Mouse (Mus musculus): ENCODE data around the gene B3gnt8. TPM values are rescaled to one million over a fixed set of nuclear protein-coding genes. Genes with fewer than 3 reads are reported as not detected.

B3gnt8 gene
- 1 to 10 TPM in 1 of 2 experiments, under 1 TPM in 1; 0.86 to 1.3 TPM for polyA plus RNA-seq (2017; shearing (Covaris generic))

DNA sequence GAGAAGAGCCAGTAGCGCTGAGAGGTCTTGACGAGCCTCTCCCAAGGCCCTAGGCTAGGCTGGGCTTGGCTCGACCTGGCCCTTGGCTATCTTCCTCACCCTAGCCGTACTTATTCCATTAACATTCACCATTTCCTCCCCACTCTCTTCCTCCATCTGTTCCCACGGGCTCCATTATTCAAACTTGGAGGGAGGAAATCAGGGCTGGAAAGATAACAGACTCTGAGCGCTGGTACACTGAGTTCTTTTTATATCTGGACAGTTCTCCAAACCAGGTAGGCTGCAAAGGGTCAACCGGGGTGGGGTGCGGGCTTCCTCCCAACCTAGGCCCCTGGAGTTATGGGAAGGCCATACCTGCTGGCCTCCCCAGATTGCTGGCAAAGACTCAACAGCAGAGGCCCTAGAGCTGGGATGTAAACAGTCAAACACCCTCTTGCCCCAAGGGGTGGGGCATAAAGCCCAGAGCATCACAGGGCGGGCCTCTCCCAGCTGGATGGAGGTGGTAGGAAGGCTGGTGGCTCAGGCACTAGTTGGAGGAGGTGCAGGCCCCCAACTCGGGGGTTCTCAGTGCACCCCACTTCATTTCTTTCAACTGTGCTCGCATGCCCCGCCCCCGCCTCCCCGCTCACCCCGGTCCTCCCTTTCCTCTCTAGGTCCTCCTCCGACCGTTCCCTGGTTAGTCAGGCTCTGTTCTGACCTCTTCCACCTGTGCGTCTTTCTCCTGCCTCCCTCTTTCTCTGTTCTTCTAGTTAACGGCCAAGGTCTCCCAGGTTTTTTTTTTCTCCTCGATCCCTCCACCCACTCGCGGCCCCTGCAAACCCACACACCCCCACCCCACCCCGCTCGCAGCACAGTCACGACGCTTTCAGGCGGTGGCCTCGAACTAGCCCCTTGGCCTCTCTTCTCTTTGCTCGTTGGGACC is at the start of gene B3gnt8:
B3gnt8 (plus strand) TSS at position 146 of the 922 bp plus-strand sequence.

DNA sequence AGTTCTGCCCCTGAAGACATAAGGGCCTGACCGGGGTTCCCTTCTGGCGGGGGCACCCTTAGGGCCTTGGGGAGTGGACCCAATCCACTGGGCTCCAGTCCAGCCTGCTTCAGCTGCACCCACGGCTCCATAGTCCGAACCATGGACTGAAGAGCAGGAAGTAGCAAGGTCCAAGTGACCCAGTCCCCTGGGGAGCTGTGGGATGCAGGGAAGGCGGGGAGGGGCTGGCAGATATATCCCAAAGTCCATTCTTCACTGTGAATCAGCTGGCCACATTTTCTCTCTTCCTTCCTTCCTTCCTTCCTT is 10.8 kb upstream of the B3gnt8 start, which contains the start of gene Erich4:
Erich4 (minus strand) TSS at position 187 of the 306 bp plus-strand sequence.

DNA sequence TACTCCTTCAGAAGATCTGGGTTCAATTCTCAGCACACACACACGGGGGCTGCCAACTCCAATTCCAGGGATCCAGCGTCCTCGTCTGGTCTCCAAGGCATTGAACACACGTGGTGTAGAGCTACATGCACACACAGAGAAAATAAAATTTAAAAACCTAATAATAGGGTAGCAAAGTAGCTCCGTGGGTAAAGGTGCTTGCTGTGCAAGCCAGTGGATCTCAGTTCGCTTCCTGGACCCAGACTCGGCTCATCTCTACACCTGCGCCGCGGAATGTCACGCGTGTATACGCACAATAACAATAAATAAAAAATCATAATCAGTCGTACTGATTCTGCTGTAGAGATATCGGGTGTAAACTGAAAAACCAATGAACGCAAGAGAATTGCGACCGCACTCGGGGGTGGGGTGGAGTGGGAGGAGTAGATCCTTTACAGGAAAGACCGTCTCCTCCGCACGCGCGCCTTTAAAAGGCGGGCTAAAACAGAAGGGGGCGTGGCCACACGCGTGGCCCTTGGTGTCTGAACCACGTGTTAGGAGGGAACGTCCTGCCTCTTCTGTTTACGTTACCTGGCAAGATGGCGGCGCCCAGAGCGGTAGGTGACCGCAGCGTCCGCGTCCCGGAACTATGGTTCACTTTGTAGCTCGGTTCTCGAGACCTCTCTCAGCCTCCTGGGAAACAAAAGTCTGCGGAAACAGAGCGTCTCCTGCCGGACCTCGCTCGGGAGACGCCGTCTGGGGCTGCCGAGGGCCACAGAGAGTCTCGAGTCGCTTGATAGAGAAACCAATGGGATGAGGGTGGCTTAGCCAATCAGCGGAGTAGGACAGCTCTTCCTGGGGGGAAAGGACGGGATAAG is 7.4 kb upstream of the B3gnt8 start, which contains the start of gene Dmac2:
Dmac2 (plus strand) TSS at position 550 of the 857 bp plus-strand sequence.

DNA sequence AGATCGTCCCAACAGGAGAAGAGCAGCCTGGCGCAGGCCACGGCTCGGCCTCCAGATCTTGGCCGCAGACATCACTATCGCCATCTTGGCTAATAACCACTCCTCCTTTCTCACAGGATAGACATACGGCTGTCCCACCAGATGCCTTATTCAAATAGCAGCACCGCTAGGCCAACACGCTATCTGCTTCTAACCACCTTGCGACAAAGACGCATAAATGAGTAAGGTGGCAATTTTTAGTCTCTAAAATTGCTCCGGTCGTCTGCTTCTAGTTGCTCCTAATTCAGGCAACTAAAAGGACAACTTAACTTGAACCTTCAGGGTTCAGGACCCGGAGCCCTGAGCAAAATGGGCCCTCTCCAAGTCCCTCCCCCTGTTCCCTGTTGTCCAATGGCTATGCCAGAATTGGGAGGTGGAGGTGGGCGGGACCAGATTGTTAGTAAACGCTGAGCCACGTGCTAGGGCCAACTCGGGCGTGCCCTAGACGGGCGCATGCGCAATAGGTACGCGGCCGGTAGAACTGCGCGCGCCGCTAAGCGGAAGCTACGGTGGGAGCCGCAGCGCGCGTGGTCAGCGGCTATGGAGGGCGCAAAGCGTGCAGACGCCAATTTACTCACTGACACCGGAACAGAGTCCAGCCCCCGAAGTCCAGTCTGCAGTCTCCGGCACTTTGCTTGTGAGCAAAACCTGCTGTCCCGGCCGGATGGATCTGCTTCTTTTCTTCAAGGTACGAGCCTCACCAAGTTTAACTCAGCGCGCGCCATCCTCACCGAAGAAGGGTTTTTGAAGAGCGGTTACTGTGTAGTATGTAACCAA is 32.4 kb downstream of the B3gnt8 start, which contains the start of the genes Bckdha and Exosc5:
Bckdha (minus strand) TSS at position 325 of the 816 bp plus-strand sequence.
Exosc5 (plus strand) TSS at position 508 of the 816 bp plus-strand sequence.

DNA sequence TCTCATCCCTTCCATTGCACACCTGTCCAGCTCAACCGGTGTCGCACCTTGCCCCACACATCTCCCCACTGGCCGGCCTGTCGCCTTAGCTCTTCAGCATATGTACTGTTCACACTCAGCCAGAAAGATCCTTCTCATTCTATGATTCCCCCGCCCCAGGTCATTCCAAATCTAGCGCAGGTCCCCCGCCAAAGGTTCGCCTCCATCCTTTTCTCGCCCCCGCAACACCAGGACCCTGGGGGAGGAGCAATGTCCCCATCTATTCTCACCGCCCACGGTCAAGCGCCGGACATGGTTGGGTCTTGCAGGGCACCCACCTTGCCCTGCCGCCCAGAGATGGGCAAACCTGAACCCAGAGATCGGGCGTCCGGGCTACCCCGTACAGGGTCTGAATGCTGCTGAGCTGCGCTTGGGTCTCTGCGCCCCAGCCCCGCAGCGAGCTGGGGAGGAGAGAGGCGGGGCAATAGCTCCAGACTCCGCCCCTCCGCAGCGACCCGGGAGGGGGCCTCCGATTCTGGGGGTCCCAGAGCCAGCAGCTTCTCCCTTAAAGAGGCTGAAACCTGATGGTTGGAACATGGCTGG is 48.4 kb downstream of the B3gnt8 start, which contains the start of gene Tmem91:
Tmem91 (minus strand) TSS at position 448 of the 582 bp plus-strand sequence.

DNA sequence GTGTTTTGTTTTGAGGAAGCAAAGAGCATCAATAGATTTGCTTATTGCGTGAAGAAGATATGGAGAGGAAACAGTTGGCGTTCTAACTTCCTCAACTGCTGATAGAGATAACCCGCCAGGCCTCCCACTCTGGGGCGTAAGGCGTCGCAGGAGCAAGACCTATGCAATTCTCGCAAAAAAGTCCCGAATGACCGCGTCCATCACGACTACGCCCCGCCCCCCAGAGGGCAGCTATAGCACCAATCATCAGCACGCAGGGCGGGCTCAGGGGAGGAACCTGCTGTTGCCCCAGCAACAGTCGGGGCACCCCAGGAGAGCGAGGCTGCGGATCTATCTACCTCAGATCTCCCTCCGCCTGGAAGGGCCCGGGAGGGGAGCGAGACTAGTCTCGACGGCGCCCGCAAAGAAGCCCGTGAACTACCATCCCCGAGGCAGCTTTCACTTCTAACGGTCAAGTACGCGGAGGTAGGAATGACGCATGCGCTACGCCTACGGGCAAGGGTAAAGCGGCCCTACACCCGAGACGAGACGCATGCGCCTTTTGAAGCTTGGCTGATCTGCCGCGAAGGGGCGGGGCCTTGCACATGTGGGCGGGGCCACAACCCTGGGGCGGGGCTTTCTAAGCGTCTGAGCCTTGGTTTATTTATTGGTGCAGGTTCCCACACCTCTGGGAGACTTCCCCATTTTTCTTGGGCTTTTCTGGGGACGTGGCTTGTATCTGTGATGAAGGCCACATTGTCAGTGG is 54.2 kb downstream of the B3gnt8 start, which contains the start of gene B9d2:
B9d2 (plus strand) TSS at position 267 of the 745 bp plus-strand sequence.

Other genes with a start within 250 kb of the B3gnt8 start
- gene Lipe, start 227.9 kb upstream of the B3gnt8 start, polyA plus RNA-seq (2017; shearing (Covaris generic)), result 10 to 100 TPM; 11.6 to 13.0 TPM
- gene Cxcl17, start 213.8 kb upstream of the B3gnt8 start, polyA plus RNA-seq (2017; shearing (Covaris generic)), result not detected
- 1 to 10 TPM in 1 of 2 experiments, under 1 TPM in 1; 0.97 to 2.0 TPM for gene Ceacam1, start 149.1 kb upstream of the B3gnt8 start, polyA plus RNA-seq (2017; shearing (Covaris generic))
- gene Ceacam2, start 86.8 kb upstream of the B3gnt8 start, polyA plus RNA-seq (2017; shearing (Covaris generic)), result not detected
- gene Erich4, start 10.8 kb upstream of the B3gnt8 start, polyA plus RNA-seq (2017; shearing (Covaris generic)), result not detected
- gene Dmac2, start 7.2 kb upstream of the B3gnt8 start, polyA plus RNA-seq (2017; shearing (Covaris generic)), result 10 to 100 TPM; 53.6 to 55.0 TPM
- 10 to 100 TPM; 33.0 to 39.0 TPM for gene Bckdha, start 32.3 kb downstream of the B3gnt8 start, polyA plus RNA-seq (2017; shearing (Covaris generic))
- gene Exosc5, start 32.5 kb downstream of the B3gnt8 start, polyA plus RNA-seq (2017; shearing (Covaris generic)), result 100 to 1,000 TPM; 102 to 119 TPM
- 1 to 10 TPM; 2.4 to 3.8 TPM for gene Tmem91, start 48.5 kb downstream of the B3gnt8 start, polyA plus RNA-seq (2017; shearing (Covaris generic))
- 10 to 100 TPM; 51.9 to 59.9 TPM for gene B9d2, start 54.1 kb downstream of the B3gnt8 start, polyA plus RNA-seq (2017; shearing (Covaris generic))
- gene Tgfb1, start 60.3 kb downstream of the B3gnt8 start, polyA plus RNA-seq (2017; shearing (Covaris generic)), result 100 to 1,000 TPM; 131 to 156 TPM
- gene Ccdc97, start 92.4 kb downstream of the B3gnt8 start, polyA plus RNA-seq (2017; shearing (Covaris generic)), result 10 to 100 TPM; 49.9 to 54.7 TPM
- 100 to 1,000 TPM in 1 of 2 experiments, 10 to 100 TPM in 1; 86.7 to 119 TPM for gene Hnrnpul1, start 128.1 kb downstream of the B3gnt8 start, polyA plus RNA-seq (2017; shearing (Covaris generic))
- 10 to 100 TPM in 1 of 2 experiments, 1 to 10 TPM in 1; 8.6 to 28.2 TPM for gene Axl, start 162.1 kb downstream of the B3gnt8 start, polyA plus RNA-seq (2017; shearing (Covaris generic))
- 10 to 100 TPM in 1 of 2 experiments, 1 to 10 TPM in 1; 4.8 to 22.1 TPM for gene Cyp2s1, start 190.3 kb downstream of the B3gnt8 start, polyA plus RNA-seq (2017; shearing (Covaris generic))